Mouse (Mus musculus) neutrophil, adult 5-6 weeks (primary cell): ENCODE data around the gene Spag6l. TPM values are rescaled to one million over a fixed set of nuclear protein-coding genes. Genes with fewer than 3 reads are reported as not detected.
"Not testable (repeated sequence)": the region's sequence is repeated elsewhere in the genome, so short reads cannot be mapped to it uniquely, and the experiment has no call there.

Experiments used
- ATAC-seq: fragments of 151-379, 151-347 bp; 2 replicates; pipeline ENCODE4 v1.8.0; 2017; ENCODE audit warnings: mild to moderate bottlenecking, moderate TSS enrichment; ENCODE audit not compliant: insufficient number of reproducible peaks, poor library complexity, low FRiP score, severe bottlenecking; ENCODE audit errors: extremely low read depth
- total RNA-seq: library from RNA; stranded (forward); fragments of 200-1000 nt; gene quantifications from 2 replicates; pipeline ENCODE4 v1.2.3, GENCODE M21; 2017

Gene Spag6l
- total RNA-seq, result 1.6 and 2.1 TPM in 2 replicates

GRCm38 (mm10) chr16:16828757-16829615 lies at the start of gene Spag6l:
Spag6l (minus strand) TSS chr16:16829456.
- ATAC-seq, result peak; percentile 90

GRCm38 (mm10) chr16:16879025-16879424 lies 49.8 kb upstream of the Spag6l start:
- no peak for ATAC-seq

- ATAC-seq, result peak; percentile 97
Observed at GRCm38 (mm10) chr16:16870617-16871331, 41.5 kb upstream of the Spag6l start, which contains the start of the genes Top3b and Vpreb1. Top3b (plus strand) TSS chr16:16870736. Vpreb1 (minus strand) TSS chr16:16870843.

- no peak for ATAC-seq
Observed at GRCm38 (mm10) chr16:16870241-16870616, 41.0 kb upstream of the Spag6l start.

DNA sequence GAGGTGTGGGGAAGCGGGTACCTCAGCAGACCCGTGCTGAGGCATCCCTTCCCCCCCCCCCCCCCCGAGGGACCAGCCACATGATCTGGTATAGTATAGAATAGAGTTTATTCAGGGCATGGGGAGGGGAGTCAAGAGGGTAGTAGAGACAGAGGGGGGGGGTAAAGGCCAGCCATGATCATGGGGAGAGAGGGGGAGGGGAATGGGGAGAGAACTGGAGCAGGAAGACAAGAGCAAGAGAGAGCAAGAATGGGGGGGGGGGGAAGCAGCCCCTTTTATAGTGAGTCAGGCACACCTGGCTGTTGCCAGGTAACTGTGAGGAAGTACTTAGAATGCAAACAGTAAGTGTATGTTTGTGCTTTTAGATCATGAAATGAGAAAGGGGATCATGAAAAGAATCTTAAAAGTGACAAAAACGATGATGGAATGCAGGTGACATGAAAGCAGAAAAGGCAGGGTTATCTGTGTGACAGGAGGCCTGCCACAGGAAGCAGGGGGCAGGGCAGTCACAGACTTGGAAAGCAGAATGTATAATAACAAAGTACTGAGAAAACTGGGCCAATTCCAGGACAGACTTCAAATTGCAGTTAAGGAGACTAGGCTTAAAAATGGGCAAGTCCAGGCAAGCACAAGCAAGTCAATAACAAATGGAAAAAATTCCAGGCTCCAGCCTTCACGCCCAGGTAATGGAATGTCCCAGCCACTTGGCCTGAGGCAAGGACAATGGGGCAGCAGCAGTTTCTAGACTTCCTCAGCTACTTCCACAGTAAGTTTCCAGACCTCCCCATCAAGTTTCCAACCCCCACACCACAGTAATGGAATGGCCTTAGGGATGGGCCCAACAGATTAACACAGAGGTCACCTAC lies 36.7 kb upstream of the Spag6l start:
- ATAC-seq, result no peak

DNA sequence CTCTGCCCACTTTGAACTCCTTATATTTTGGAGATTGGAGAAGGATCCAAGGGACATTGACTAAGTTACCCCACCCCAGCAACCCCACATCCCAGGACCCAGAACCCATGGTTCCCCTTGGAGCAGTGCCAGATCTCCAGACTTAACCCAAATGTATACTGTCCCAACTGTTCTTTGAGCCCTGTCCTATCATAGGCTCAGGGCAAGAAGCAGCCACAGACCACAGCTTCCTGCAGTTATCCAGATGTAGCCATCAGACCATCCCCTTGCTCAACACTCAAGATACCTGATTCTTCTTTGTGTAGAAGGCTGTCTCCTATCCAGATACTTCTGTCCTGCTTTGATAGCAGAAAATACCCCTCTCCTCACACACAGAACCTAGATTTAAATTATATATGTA lies 36.0 kb upstream of the Spag6l start:
- no peak for ATAC-seq

DNA sequence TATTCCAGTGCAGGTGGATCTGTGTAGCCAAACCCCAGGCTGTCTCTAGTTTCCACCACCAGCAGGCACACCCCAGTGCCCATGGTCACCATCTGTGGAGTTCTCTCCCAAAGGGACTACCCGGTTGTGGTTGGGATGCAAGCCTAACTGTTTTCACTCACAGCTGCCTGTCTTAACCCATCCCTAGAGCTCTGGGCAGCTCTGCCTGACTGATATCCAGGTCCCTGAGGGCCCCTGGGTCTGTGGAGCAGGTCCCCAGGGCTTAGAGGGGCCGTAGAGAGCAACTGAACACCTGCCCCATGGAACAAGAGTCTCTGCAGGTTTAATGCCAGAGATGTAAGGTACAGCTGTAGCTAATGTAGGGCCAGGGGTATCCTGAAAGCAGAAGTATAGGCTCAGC lies 34.7 kb upstream of the Spag6l start, which contains the start of gene Igll1:
Igll1 (minus strand) TSS at position 8 of the 400 bp plus-strand sequence.
- no peak for ATAC-seq

- no peak for ATAC-seq
Observed at GRCm38 (mm10) chr16:16862288-16862687, 33.0 kb upstream of the Spag6l start.

DNA sequence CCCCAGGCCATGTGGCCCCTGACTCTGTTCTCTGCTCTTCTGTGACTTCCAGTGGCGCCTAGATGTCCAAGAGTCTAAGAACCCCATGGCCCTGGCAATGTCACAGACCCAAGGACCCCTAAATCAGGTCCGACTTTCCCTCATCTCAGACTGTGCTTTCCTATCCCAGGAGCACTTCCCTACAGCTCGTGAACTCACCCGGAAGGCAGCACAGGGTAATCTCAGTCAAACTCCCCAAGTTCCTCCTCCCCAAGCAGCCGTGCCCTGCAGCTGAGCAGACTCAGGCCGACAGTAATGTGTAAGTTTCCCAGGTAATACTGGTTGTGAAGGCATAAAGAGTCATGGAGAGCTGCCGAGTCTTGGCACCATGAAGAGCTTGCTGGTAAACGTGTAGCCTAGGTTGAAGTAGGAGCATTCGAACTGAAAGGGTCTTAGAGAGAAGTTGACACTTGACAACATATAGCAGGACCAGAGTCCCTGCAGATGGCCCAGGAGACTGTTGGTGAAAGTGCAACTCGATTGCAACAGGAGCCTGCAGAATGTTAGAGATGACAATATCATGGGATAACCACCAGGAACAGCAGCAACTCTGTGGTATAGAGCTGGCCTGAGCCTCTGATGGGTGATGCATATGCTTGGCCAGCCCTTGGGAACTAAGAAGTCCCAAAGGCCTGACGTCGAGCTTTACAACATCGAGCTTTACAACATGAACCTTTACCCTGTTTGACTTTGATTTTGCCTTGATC lies 27.6 kb upstream of the Spag6l start:
- ATAC-seq, result no peak

- ATAC-seq, result not testable (repeated sequence)
Observed at GRCm38 (mm10) chr16:16856054-16856453, 26.8 kb upstream of the Spag6l start.

DNA sequence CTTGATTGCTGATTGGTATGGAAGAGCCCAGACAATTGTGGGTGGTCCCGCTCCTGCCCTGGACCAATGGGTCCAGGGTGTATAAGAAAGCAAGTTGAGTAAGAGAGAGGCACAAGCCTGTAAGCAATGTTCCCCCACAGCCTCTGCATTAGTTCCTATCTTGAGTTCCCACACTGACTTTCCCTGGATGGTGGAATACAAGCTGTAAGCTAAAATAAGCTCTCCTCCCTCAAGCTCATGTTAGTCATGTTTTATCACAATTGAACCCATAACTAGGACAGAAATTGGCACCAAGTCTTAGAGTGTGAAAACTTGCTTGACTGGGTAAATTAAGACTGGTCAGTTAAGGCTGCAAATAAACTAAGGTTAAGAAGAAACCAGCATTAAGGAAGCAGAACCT lies 26.3 kb upstream of the Spag6l start:
- ATAC-seq, result no peak

DNA sequence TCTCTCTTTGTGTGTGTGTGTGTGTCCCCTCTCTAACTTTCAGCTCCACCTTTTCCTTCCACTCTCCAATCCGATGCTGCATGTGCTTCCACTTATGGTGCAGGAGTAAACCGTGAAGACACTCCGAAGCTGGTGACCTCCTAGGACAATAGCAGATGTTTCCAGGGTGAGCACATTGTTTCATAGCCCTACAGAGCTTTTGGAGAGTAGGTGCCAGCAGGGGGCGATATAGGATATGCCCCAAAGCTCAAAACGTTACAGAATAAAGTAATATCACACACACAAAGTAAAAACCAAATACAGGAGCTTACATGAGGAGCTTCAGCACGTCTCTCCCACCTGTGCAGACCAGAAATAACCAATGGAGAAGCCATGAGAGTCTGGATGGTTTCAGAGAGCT lies 25.6 kb upstream of the Spag6l start:
- peak; percentile 64; the same call in 1 of the 2 replicates for ATAC-seq

GRCm38 (mm10) chr16:16852411-16852810 lies 23.2 kb upstream of the Spag6l start:
- ATAC-seq, result no peak

DNA sequence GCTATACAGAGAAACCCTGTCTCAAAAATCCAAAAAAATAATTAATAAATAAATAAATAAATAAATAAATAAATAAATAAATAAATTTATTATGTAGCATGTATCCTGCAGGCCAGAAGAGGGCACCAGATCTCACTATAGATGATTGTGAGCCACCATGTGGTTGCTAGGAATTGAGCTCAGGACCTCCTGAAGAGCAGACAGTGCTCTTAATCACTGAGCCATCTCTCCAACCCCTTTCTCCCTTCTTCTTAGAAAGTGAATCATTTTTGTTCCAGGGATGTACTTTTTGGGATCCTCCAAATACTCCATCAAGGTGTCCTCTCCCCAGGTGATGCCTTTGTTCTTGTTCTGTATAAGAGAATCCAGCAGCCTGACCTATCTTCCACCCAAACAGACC lies 19.9 kb upstream of the Spag6l start:
- no peak for ATAC-seq

- ATAC-seq, result no peak
Observed at GRCm38 (mm10) chr16:16829671-16830070, 415 bp upstream of the Spag6l start.

- ATAC-seq, result no peak
Observed at GRCm38 (mm10) chr16:16826223-16826622, 3.0 kb downstream of the Spag6l start.

DNA sequence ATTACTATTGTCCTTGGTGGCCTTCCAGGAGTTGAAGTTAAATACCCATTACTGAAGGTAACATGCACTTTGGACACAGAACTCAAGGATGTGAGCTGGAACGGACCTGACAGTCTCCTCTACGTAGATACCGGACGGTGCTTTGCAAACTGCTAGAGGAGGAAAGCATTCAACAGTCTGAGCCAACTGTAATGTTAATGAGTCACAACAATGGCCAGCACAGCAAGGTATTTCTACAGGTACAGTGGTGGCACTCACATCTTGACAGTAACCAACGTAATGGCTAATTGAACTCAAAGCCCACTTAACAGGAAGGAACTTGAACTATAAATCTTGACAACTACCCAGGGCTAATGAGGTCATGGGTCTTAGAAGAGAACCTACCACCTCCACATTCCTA lies 3.8 kb downstream of the Spag6l start:
- no peak for ATAC-seq

DNA sequence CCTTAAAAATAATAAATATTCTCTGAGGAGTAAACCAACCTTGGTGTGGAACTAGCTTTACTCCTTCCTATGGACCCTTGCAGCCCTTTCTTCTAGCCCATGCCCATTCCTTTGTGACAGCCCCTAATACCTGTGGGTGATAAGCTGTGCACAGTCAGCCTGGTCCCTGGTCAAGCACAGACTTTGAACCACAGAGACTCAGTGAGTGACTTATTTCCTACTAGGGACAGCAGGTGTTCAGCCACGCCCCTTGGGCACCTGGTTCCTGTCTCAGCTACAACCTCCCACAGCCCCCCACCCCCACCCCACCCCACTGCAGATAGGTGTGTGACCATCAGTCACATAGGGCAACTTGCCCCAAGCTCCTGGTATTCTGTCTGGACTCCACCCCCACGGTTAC lies 22.9 kb downstream of the Spag6l start:
- ATAC-seq, result no peak
